Mouse (Mus musculus) midbrain, postnatal 0 days (tissue): Measurements from ENCODE around the gene Suclg2. TPM values are rescaled to one million over a fixed set of nuclear protein-coding genes. Genes with fewer than 3 reads are reported as not detected.

Experiments
- ATAC-seq: fragments of 200-750 bp; cut with Nextera tagmentation; 2 replicates; pipeline ENCODE4 v1.8.0; 2017; ENCODE audit warnings: moderate number of reproducible peaks, mild to moderate bottlenecking, moderate TSS enrichment, moderate library complexity; ENCODE audit not compliant: low FRiP score
- DNase-seq: peaks from one replicate; pipeline ENCODE4 v3.0.0-alpha.2; 2015; ENCODE audit warnings: low spot score
- H3K27ac ChIP-seq: fragments of 300-500 bp; sonication (generic); 2 replicates; pipeline ENCODE4 v1.5.1; 2014; ENCODE audit warnings: low read depth, mild to moderate bottlenecking, low read length, mixed read lengths
- H3K27me3 ChIP-seq: fragments of 300-500 bp; sonication (generic); 2 replicates; pipeline ENCODE4 v1.6.1; 2014; ENCODE audit warnings: low read length, control low read depth, mixed read lengths; ENCODE audit not compliant: insufficient read depth
- H3K36me3 ChIP-seq: fragments of 300-500 bp; sonication (generic); 2 replicates; pipeline ENCODE4 v1.6.1; 2014; ENCODE audit warnings: low read length, control low read depth, mixed read lengths; ENCODE audit not compliant: insufficient read depth
- H3K4me1 ChIP-seq: fragments of 300-500 bp; sonication (generic); 2 replicates; pipeline ENCODE4 v1.6.1; 2014; ENCODE audit warnings: mild to moderate bottlenecking, control low read depth, antibody characterized with exemption, low read length, mixed read lengths; ENCODE audit not compliant: insufficient read depth
- H3K4me2 ChIP-seq: fragments of 300-500 bp; sonication (generic); 2 replicates; pipeline ENCODE4 v1.6.1; 2014; ENCODE audit warnings: low read depth, mild to moderate bottlenecking, low read length, mixed read lengths; ENCODE audit not compliant: poor library complexity, severe bottlenecking
- H3K4me3 ChIP-seq: fragments of 300-500 bp; sonication (generic); 2 replicates; pipeline ENCODE4 v1.5.1; 2014; ENCODE audit warnings: low read depth, mild to moderate bottlenecking, low read length, moderate library complexity
- H3K9ac ChIP-seq: fragments of 300-500 bp; sonication (generic); replicated peaks from 2 replicates; pipeline ENCODE4 v1.6.1; 2014; ENCODE audit warnings: mild to moderate bottlenecking, low read length, moderate library complexity, mixed read lengths; ENCODE audit not compliant: poor library complexity, severe bottlenecking
- H3K9me3 ChIP-seq: fragments of 300-500 bp; sonication (generic); 2 replicates; pipeline ENCODE4 v1.6.1; 2016; ENCODE audit warnings: low read length, control low read depth
- CTCF ChIP-seq: IDR thresholded peaks from 2 replicates; pipeline ENCODE4 v1.5.1; 2016; ENCODE audit warnings: antibody characterized with exemption, mild to moderate bottlenecking
- WGBS: fragments of 180-500 bp; shearing (Covaris S2); extraction: QIAGEN DNeasy Blood & Tissue Kit; methylation state at CpG from one replicate; pipeline ENCODE4 v1.1.7; 2014; 5-methylcytosine and 5-hydroxymethylcytosine counted together
- polyA plus RNA-seq: library from polyadenylated mRNA; unstranded; fragments of >200 nt; fragmentation: Nextera tagmentation; extraction: Ambion mirVana; gene quantifications from 2 replicates; pipeline ENCODE4 v1.2.1, GENCODE M21; 2015
- total RNA-seq: library from RNA; depleted of rRNA; stranded (reverse); fragments of >200 nt; gene quantifications from 2 replicates; pipeline ENCODE4 v1.2.3, GENCODE M21; 2014

Suclg2 gene
- total and polyA plus RNA-seq, 2 experiments from 2014 or later, result 14.4 to 15.7 TPM

DNA sequence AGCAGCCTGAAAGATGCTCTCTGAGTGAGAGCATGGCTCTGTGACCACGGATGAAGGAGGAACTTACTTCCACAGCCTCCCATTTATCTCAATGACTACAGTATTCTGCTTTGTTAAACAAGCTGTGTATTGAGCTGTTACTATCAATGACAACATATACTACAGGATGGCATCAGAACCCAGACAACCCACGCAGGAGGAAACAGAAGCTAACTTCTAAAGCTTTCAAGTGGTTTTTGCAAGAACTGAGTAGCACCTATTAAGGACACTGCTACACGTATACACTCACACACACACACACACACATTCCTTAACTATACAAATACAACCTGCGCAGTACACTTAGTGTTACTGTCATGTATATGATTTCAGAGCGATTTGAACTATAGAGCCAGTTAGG is 202.9 kb downstream of the Suclg2 start:
- H3K27me3 ChIP-seq, result no peaks in the 10 kb centered on the region
- no peak for ATAC-seq
- H3K27ac ChIP-seq, result no peak overlapping the region
- TF ChIP-seq CTCF, result no peak
- H3K9ac ChIP-seq, result no peak overlapping the region
- 87% methylated on average over 5 of the region's 5 CpGs for WGBS
- H3K4me3 ChIP-seq, result no peak overlapping the region
- H3K4me2 ChIP-seq, result no peak overlapping the region
- H3K9me3 ChIP-seq, result no peaks in the 10 kb centered on the region
- no peaks in the 10 kb centered on the region for H3K4me1 ChIP-seq
- H3K36me3 ChIP-seq, result no peaks in the 10 kb centered on the region
- DNase-seq, result no peak

DNA sequence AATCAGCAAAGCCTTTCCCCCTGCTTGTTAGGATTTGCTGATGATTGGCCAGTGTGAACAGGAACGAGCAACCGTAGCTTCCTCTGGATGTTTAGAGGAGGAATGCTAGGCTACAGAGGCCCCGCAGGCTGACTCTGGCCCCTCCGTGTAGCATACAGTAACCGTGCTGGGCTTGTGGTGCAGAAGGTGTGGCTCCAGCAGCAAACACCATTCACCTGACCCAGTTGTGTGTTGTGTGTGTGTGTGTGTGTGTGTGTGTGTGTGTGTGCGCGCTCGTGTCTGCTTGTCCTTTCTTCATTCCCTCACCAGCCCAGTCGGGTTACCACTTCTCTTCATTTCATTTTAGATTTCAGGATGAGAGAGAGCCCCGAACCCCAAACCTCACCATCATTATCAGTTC is 203.9 kb downstream of the Suclg2 start:
- no peaks in the 10 kb centered on the region for H3K9me3 ChIP-seq
- H3K4me3 ChIP-seq, result no peak overlapping the region
- no peak overlapping the region for H3K4me2 ChIP-seq
- H3K4me1 ChIP-seq, result no peaks in the 10 kb centered on the region
- no peak for ATAC-seq
- DNase-seq, result no peak
- no peak overlapping the region for H3K9ac ChIP-seq
- H3K36me3 ChIP-seq, result no peaks in the 10 kb centered on the region
- 88% methylated on average over 10 of the region's 10 CpGs for WGBS
- no peaks in the 10 kb centered on the region for H3K27me3 ChIP-seq
- H3K27ac ChIP-seq, result no peak overlapping the region
- no peak for TF ChIP-seq CTCF

GRCm38 (mm10) chr6:95511689-95512088 is 206.9 kb downstream of the Suclg2 start:
- no peak overlapping the region for H3K4me2 ChIP-seq
- no peak for TF ChIP-seq CTCF
- H3K9me3 ChIP-seq, result no peaks in the 10 kb centered on the region
- 100% methylated on average over 1 of the region's 1 CpGs for WGBS
- H3K9ac ChIP-seq, result no peak overlapping the region
- DNase-seq (no peak), ATAC-seq (no peak)
- no peak overlapping the region for H3K4me3 ChIP-seq
- H3K27ac ChIP-seq, result no peak overlapping the region
- no peaks in the 10 kb centered on the region for H3K36me3 ChIP-seq
- H3K4me1 ChIP-seq, result no peaks in the 10 kb centered on the region
- no peaks in the 10 kb centered on the region for H3K27me3 ChIP-seq

GRCm38 (mm10) chr6:95500771-95501170 is 217.8 kb downstream of the Suclg2 start:
- H3K4me3 ChIP-seq, result no peak overlapping the region
- 71% methylated on average over 5 of the region's 5 CpGs for WGBS
- no peak overlapping the region for H3K9ac ChIP-seq
- no peak for ATAC-seq
- DNase-seq, result no peak
- no peaks in the 10 kb centered on the region for H3K9me3 ChIP-seq
- H3K27ac ChIP-seq, result no peak overlapping the region
- no peak overlapping the region for H3K4me2 ChIP-seq
- H3K36me3 ChIP-seq, result no peaks in the 10 kb centered on the region
- TF ChIP-seq CTCF, result no peak
- H3K4me1 ChIP-seq, result no peaks in the 10 kb centered on the region
- H3K27me3 ChIP-seq, result no peaks in the 10 kb centered on the region

DNA sequence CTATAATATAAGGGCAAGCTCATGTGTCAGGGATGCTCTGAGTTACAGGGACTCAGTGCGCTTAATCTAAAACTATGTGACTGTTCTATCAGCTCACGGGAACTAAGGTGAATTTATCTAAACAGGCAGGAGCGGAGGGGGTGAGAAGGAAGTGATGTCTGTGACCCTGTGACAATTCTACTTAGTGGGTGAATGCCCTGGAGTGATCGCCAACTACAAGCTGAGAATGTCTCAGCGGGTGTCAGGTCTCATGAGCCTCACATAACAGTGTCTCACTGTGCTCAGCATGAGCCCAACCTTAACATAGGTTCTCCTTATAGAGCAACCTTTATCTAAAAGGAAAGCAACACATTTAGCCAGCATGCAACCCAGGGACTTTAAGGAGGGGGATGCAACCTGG is 219.0 kb downstream of the Suclg2 start:
- ATAC-seq (no peak), DNase-seq (no peak)
- 81% methylated on average over 5 of the region's 5 CpGs for WGBS
- no peak overlapping the region for H3K27ac ChIP-seq
- H3K9ac ChIP-seq, result no peak overlapping the region
- no peaks in the 10 kb centered on the region for H3K27me3 ChIP-seq
- no peak overlapping the region for H3K4me3 ChIP-seq
- H3K4me1 ChIP-seq, result no peaks in the 10 kb centered on the region
- no peak for TF ChIP-seq CTCF
- H3K36me3 ChIP-seq, result no peaks in the 10 kb centered on the region
- no peak overlapping the region for H3K4me2 ChIP-seq
- no peaks in the 10 kb centered on the region for H3K9me3 ChIP-seq

GRCm38 (mm10) chr6:95492216-95492956 is 226.2 kb downstream of the Suclg2 start:
- no peak overlapping the region for H3K4me3 ChIP-seq
- 73% methylated on average over 8 of the region's 8 CpGs for WGBS
- TF ChIP-seq CTCF, result no peak
- H3K36me3 ChIP-seq, result no peaks in the 10 kb centered on the region
- H3K27me3 ChIP-seq, result no peaks in the 10 kb centered on the region
- no peaks in the 10 kb centered on the region for H3K9me3 ChIP-seq
- H3K9ac ChIP-seq, result no peak overlapping the region
- no peak overlapping the region for H3K27ac ChIP-seq
- H3K4me2 ChIP-seq, result no peak overlapping the region
- no peak for ATAC-seq
- H3K4me1 ChIP-seq, result no peaks in the 10 kb centered on the region
- DNase-seq, result no peak
